Mouse (Mus musculus) embryonic facial prominence, embryonic 11.5 days (tissue): ENCODE measurements around the gene Trim44. TPM values are rescaled to one million over a fixed set of nuclear protein-coding genes. Genes with fewer than 3 reads are reported as not detected.

Experiments used
- ATAC-seq: fragments of 200-750 bp; cut with Nextera tagmentation; replicated peaks from 2 replicates; pipeline ENCODE4 v1.8.0; 2017; ENCODE audit warnings: low read depth; ENCODE audit not compliant: insufficient number of reproducible peaks, low FRiP score, low TSS enrichment
- DNase-seq: peaks from one replicate; pipeline ENCODE4 v3.0.0-alpha.2; 2015; ENCODE audit warnings: low spot score
- H3K27ac ChIP-seq: fragments of 300-500 bp; sonication (generic); replicated peaks from 2 replicates; pipeline ENCODE4 v1.5.1; 2014; ENCODE audit warnings: mild to moderate bottlenecking, low read depth, low read length, control low read depth
- H3K27me3 ChIP-seq: fragments of 300-500 bp; sonication (generic); 2 replicates; pipeline ENCODE4 v1.6.1; 2014; ENCODE audit warnings: mild to moderate bottlenecking, low read length, moderate library complexity, mixed read lengths; ENCODE audit not compliant: control insufficient read depth, insufficient read depth
- H3K36me3 ChIP-seq: fragments of 300-500 bp; sonication (generic); replicated peaks from 2 replicates; pipeline ENCODE4 v1.6.1; 2014; ENCODE audit warnings: low read depth, mild to moderate bottlenecking, low read length, moderate library complexity, mixed read lengths; ENCODE audit not compliant: control insufficient read depth, insufficient read depth
- H3K4me1 ChIP-seq: fragments of 300-500 bp; sonication (generic); 2 replicates; pipeline ENCODE4 v1.6.1; 2014; ENCODE audit warnings: low read length, mixed read lengths; ENCODE audit not compliant: control insufficient read depth, insufficient read depth
- H3K4me2 ChIP-seq: fragments of 300-500 bp; sonication (generic); 2 replicates; pipeline ENCODE4 v1.6.1; 2014; ENCODE audit warnings: low read depth, mild to moderate bottlenecking, control low read depth, low read length, moderate library complexity
- H3K4me3 ChIP-seq: fragments of 300-500 bp; sonication (generic); 2 replicates; pipeline ENCODE4 v1.5.1; 2014; ENCODE audit warnings: low read depth, low read length, control low read depth
- H3K9ac ChIP-seq: fragments of 300-500 bp; sonication (generic); replicated peaks from 2 replicates; pipeline ENCODE4 v1.6.1; 2014; ENCODE audit warnings: mild to moderate bottlenecking, control low read depth, low read length
- H3K9me3 ChIP-seq: fragments of 300-500 bp; sonication (generic); replicated peaks from 2 replicates; pipeline ENCODE4 v1.6.1; 2016; ENCODE audit warnings: mild to moderate bottlenecking, low read length, inconsistent platforms, mixed read lengths; ENCODE audit not compliant: control insufficient read depth
- WGBS: fragments of 180-500 bp; shearing (Covaris S2); extraction: QIAGEN DNeasy Blood & Tissue Kit; methylation state at CpG from one replicate; pipeline ENCODE4 v1.1.7; 2014; 5-methylcytosine and 5-hydroxymethylcytosine counted together
- polyA plus RNA-seq: library from polyadenylated mRNA; unstranded; fragments of >200 nt; fragmentation: Nextera tagmentation; extraction: Ambion mirVana; gene quantifications from 2 replicates; pipeline ENCODE4 v1.2.1, GENCODE M21; 2014

Trim44 gene
- polyA plus RNA-seq, 1 experiment from 2014 or later: 35.7 TPM

GRCm38 (mm10) chr2:102449630-102450247 is 42.1 kb upstream of the Trim44 start:
- H3K9me3 ChIP-seq: no peaks in the 10 kb centered on the region
- ATAC-seq (peak; percentile 34; the same call in 1 of the 2 replicates), DNase-seq (peak; percentile 70)
- H3K27ac ChIP-seq: peak overlapping the region; percentile 17; the same call in 1 of the 2 replicates
- H3K4me3 ChIP-seq: peak overlapping the region; percentile 56
- H3K27me3 ChIP-seq: no peaks in the 10 kb centered on the region
- H3K4me1 ChIP-seq: no peaks in the 10 kb centered on the region; the same call in 1 of the 2 replicates
- WGBS: 1% methylated on average over 17 of the region's 17 CpGs
- H3K9ac ChIP-seq: peak overlapping the region; percentile 82
- peak overlapping the region; percentile 96 for H3K4me2 ChIP-seq
- H3K36me3 ChIP-seq: no peaks in the 10 kb centered on the region

- H3K36me3 ChIP-seq: no peaks in the 10 kb centered on the region
- no peaks in the 10 kb centered on the region for H3K27me3 ChIP-seq
- peak overlapping the region; percentile 14; the same call in 1 of the 2 replicates for H3K4me2 ChIP-seq
- peak overlapping the region; percentile 7; the same call in 1 of the 2 replicates for H3K4me3 ChIP-seq
- peak; percentile 9 for DNase-seq
- no peaks in the 10 kb centered on the region; the same call in 1 of the 2 replicates for H3K4me1 ChIP-seq
- 16% methylated on average over 1 of the region's 1 CpGs for WGBS
- ATAC-seq: no peak
- no peak overlapping the region for H3K27ac ChIP-seq
- H3K9ac ChIP-seq: no peak overlapping the region
- H3K9me3 ChIP-seq: no peaks in the 10 kb centered on the region
Observed at GRCm38 (mm10) chr2:102449056-102449455, 41.4 kb upstream of the Trim44 start.

- no peaks in the 10 kb centered on the region for H3K9me3 ChIP-seq
- H3K27me3 ChIP-seq: no peaks in the 10 kb centered on the region
- no peaks in the 10 kb centered on the region; the same call in 1 of the 2 replicates for H3K4me1 ChIP-seq
- no peak overlapping the region for H3K9ac ChIP-seq
- H3K4me2 ChIP-seq: no peak overlapping the region
- ATAC-seq: no peak
- WGBS: 77% methylated on average over 7 of the region's 7 CpGs
- no peaks in the 10 kb centered on the region for H3K36me3 ChIP-seq
- peak; percentile 55 for DNase-seq
- no peak overlapping the region for H3K4me3 ChIP-seq
- H3K27ac ChIP-seq: no peak overlapping the region
Observed at GRCm38 (mm10) chr2:102447831-102448230, 40.2 kb upstream of the Trim44 start.

GRCm38 (mm10) chr2:102446851-102447250 is 39.2 kb upstream of the Trim44 start:
- Histone ChIP-seq H3K4me3 (no peak overlapping the region), H3K9ac (no peak overlapping the region), H3K4me2 (no peak overlapping the region), H3K36me3 (no peaks in the 10 kb centered on the region), H3K27ac (no peak overlapping the region), H3K9me3 (no peaks in the 10 kb centered on the region), H3K4me1 (no peaks in the 10 kb centered on the region; the same call in 1 of the 2 replicates), H3K27me3 (no peaks in the 10 kb centered on the region)
- ATAC-seq: no peak
- DNase-seq: no peak
- 81% methylated on average over 4 of the region's 4 CpGs for WGBS

GRCm38 (mm10) chr2:102437357-102438030 is 29.9 kb upstream of the Trim44 start:
- H3K4me3 ChIP-seq: no peak overlapping the region
- ATAC-seq (no peak), DNase-seq (no peak)
- H3K27ac ChIP-seq: no peak overlapping the region
- no peaks in the 10 kb centered on the region for H3K36me3 ChIP-seq
- H3K9me3 ChIP-seq: no peaks in the 10 kb centered on the region
- 31% methylated on average over 8 of the region's 8 CpGs for WGBS
- H3K4me1 ChIP-seq: no peaks in the 10 kb centered on the region
- H3K27me3 ChIP-seq: no peaks in the 10 kb centered on the region
- no peak overlapping the region for H3K9ac ChIP-seq
- no peak overlapping the region for H3K4me2 ChIP-seq

- Histone ChIP-seq H3K4me1 (no peaks in the 10 kb centered on the region), H3K4me3 (no peak overlapping the region), H3K9me3 (no peaks in the 10 kb centered on the region), H3K27ac (no peak overlapping the region), H3K27me3 (no peaks in the 10 kb centered on the region), H3K36me3 (no peaks in the 10 kb centered on the region), H3K9ac (no peak overlapping the region), H3K4me2 (no peak overlapping the region)
- no peak for DNase-seq
- WGBS: 95% methylated on average over 1 of the region's 1 CpGs
- ATAC-seq: no peak
Observed at GRCm38 (mm10) chr2:102433879-102434278, 26.3 kb upstream of the Trim44 start.

GRCm38 (mm10) chr2:102431084-102431483 is 23.5 kb upstream of the Trim44 start:
- WGBS: 74% methylated on average over 4 of the region's 4 CpGs
- ATAC-seq: no peak
- no peak overlapping the region for H3K9ac ChIP-seq

GRCm38 (mm10) chr2:102427974-102428373 is 20.3 kb upstream of the Trim44 start:
- no peaks in the 10 kb centered on the region for H3K9me3 ChIP-seq
- no peak overlapping the region for H3K27ac ChIP-seq
- H3K27me3 ChIP-seq: no peaks in the 10 kb centered on the region
- H3K9ac ChIP-seq: no peak overlapping the region
- no peak overlapping the region for H3K4me3 ChIP-seq
- DNase-seq: no peak
- H3K4me2 ChIP-seq: no peak overlapping the region
- H3K36me3 ChIP-seq: no peaks in the 10 kb centered on the region
- no peak for ATAC-seq
- no peaks in the 10 kb centered on the region for H3K4me1 ChIP-seq

More at GRCm38 (mm10) chr2:102431084-102431483, 23.5 kb upstream of the Trim44 start:
- DNase-seq: no peak
- Histone ChIP-seq H3K36me3 (no peaks in the 10 kb centered on the region), H3K27me3 (no peaks in the 10 kb centered on the region), H3K9me3 (no peaks in the 10 kb centered on the region), H3K4me2 (no peak overlapping the region), H3K27ac (no peak overlapping the region), H3K4me1 (no peaks in the 10 kb centered on the region), H3K4me3 (no peak overlapping the region)
